Mouse (Mus musculus) fat pad, adult 2 months (tissue): ENCODE results near the gene Cpsf4l.

Experiments
- DNase-seq: peaks from one replicate; pipeline ENCODE4 v3.0.0-alpha.2; 2011; ENCODE audit warnings: low read depth, low spot score; ENCODE audit errors: extremely low read depth

Cpsf4l gene

GRCm38 (mm10) chr11:113705966-113706652, 3.7 kb downstream of the Cpsf4l start:
- no peak for DNase-seq

- DNase-seq: no peak
These were observed 6.1 kb downstream of the Cpsf4l start for GRCm38 (mm10) chr11:113703758-113704157.

DNA sequence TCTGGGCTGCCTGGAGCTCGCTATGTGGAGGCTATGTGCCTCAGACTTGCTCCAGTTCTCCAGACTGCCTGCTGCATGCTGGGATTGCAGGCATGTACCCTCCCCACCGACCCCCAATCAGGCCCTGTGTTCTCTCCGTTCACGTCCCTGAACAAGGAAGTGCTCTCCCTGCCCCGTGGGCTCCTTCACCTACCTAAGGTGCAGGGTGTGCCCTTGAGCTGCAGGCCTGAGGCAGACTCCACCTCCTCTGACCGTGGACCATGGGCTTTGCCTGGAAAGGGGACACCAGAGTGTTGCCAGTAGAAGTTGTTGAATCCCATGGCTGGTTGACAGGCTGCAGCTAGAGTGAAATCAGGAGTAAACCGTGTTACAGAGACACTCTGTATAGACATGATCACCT, 10.2 kb downstream of the Cpsf4l start:
- DNase-seq: no peak

DNA sequence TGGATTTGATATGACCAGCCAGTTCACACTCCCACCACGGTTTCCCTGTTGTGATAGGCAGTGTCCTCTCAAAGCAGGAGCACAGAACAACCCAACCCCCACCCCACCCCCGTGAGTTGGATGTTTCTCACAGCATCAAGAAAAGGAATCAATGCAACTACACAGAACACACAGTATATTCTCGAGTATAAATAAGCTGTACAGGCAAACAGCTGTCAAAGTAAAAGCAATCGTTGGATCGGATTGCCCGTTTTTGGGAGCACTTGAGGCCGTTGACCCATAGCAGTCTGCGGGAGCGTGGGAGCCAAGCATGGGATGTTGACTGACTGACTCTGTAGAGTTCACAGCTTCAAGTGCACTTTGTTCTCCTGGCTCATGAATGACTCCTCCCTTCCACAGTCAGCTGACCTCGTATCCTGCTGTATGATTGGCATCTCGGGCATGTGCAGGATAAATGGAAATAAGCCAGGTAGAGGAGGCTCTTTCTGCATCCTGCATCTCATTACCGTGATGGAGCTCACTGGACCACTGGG, 11.7 kb downstream of the Cpsf4l start:
- no peak for DNase-seq

DNA sequence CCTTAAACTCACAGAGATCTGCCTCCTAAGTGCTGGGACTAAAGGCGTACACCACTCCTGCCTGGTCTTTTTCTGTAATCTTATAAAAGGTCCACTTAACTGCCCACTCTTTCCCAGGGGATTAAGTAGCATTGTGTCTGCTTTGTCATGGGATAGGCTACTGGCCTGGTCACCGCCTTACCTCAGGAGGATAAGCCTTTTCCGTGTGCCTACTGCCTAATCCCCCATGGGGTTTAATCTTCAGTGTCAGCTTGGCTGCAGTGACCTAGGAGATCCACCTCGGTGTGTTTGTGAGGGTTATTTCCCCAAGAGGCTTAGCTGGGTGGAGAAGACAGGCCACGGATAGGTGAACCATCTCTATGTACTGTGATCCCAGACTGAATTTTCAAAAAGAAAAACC, 12.2 kb downstream of the Cpsf4l start:
- no peak for DNase-seq

GRCm38 (mm10) chr11:113691851-113692250, 18.0 kb downstream of the Cpsf4l start:
- DNase-seq: no peak

- no peak for DNase-seq
These were observed 18.5 kb downstream of the Cpsf4l start for GRCm38 (mm10) chr11:113691318-113691717.

GRCm38 (mm10) chr11:113690506-113690905, 19.3 kb downstream of the Cpsf4l start:
- no peak for DNase-seq

- DNase-seq: no peak
These were observed 22.8 kb downstream of the Cpsf4l start for GRCm38 (mm10) chr11:113687031-113687430.

DNA sequence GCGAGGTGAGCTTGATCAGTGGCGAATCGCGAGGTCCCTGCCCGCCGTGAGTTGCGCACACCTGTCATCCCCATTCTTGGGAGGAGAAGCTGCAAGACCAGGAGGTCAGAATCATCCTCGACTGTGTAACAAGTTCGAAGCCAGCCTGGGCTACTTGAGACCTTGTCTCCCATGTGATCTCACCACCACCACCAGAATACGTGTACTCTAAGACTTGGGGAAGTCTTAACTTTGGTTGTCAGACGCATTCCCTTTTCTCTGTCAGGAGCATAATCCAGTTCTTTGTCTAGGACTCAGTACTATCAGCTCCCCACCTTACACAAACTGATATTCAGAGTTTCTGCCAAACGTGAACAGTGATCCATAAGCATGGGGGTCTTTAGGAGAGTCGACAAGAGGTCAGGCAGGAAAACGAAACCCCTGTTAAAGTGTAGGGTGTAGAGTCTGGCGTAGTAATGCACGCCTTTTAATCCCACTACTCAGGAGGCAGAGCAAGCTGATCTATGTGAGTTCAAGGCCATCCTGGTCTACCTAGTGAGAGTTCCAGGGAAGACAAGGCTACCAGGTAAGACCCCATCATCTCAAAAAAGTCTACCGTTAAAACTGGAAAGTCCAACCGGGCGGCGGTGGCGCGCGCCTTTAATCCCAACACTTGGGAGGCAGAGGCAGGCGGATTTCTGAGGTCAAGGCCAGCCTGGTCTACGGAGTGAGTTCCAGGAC, 24.9 kb downstream of the Cpsf4l start:
- no peak for DNase-seq

GRCm38 (mm10) chr11:113683957-113684706, 25.7 kb downstream of the Cpsf4l start, which contains the start of the genes Fam104a and D11Wsu47e:
TSS of gene Fam104a (minus strand) at chr11:113684155.
TSS of gene D11Wsu47e (plus strand) at chr11:113684412.
- no peak for DNase-seq

DNA sequence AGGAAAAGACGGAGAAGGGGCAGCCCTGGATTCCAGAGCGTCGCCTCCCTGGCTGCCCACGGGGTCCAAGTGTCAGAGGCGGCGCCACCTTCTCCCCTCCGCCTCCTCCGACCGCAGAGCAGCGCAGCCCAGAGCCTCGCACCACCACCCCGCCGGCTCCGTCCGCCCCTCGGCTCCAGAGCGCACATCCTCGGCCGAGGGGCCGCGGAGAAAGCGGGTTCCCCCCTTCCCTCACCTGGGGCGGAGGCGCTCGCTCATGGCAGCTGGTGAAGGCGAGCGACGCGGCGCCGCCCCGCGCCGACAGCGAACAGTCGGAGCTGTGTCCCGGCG, 26.2 kb downstream of the Cpsf4l start:
- no peak for DNase-seq

DNA sequence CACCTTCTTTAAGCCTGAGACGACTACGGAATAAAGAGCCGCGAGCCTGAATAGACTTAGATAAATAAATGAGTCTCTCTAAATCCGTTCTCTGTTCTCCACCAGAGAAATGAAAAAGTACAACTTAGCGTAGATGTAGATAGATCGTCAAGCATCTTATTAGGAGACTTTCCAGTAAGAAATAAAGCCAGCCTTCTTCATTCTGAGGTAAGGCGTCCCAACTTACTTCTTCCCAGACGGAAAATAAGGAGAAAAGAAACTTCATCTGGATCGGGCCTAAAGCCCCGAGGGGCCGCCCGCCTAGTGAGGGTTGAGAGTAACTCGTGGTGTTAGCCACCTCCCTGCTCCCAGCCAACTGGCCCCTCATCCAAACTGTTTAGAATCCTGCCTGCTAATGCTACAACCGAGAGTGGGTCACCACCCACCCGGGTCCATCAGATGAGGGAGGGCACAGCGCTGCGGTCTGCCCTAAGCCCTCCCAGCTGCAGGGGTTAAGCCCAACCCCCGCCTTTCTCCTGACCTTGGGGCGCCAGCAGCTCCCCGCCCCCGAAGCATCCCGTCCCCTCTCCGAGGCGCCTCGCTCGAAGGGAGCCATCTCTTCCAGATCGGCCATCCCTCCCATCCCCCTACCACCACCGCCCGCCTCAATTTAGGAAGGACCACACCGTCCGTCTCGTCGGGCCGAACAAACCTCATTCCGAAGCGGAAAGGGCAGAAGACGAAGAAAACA, 26.8 kb downstream of the Cpsf4l start:
- no peak for DNase-seq

- no peak for DNase-seq
These were observed 27.8 kb downstream of the Cpsf4l start for GRCm38 (mm10) chr11:113681979-113682378.

DNA sequence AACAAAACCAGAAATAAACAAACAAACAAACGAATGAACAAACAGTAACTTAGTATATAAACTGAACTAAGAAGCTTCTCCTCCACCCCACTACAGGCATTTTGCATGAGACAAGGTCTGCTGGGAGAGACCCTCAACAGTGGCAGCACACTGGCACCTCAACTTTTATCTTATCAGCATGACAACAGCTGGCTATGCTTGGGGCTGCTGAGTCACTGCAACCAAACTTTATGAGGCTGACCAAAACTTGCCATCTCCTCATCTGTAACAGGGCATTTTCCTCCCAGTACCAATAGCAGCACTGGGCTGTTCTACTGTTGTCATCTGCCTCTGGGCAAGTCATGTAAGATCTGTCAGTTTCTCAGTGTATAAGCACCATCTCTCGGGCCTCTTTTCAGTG, 28.9 kb downstream of the Cpsf4l start:
- no peak for DNase-seq

- DNase-seq: peak; percentile 37
These were observed 31.4 kb downstream of the Cpsf4l start for GRCm38 (mm10) chr11:113678373-113678772.

- no peak for DNase-seq
These were observed 32.4 kb downstream of the Cpsf4l start for GRCm38 (mm10) chr11:113677378-113677777.

DNA sequence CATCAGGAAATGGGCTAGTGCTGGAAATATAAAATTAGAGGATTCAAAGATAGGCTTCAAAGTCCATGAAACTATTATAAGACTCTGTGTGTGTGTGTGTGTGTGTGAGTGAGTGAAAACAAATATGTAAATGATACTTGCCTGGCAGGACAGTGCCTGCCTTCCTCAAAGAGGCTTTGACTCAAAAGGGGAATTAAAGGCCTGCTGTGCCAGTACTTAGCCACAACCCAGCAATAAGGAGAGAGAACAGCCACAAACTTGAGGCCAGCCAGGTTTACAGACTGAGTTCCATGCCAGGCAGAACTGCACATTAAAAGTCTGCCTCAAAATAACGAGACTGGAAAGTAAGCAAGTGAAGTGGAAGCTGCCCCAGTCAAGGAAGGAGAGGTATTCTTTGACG, 33.0 kb downstream of the Cpsf4l start:
- no peak for DNase-seq

GRCm38 (mm10) chr11:113674595-113674994, 35.2 kb downstream of the Cpsf4l start:
- DNase-seq: no peak

DNA sequence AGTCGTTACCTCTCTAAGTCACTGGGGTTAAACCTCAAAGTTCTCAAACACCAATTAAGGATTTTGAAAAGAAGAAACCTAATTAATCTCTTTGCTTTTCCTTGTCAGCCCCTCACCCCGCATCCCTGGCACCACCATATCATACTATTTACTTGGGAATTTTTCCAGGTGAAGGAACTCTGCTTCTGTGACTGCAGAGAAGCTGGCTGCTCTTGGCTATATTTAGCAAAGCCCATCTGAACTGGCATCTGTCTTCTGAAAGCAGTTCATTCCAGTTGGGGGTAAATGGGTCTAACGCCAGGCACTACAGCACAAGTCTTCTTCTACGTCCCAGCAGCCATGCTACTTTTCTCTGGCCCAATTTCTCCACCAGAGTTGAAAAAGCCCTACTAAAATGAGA, 36.2 kb downstream of the Cpsf4l start:
- DNase-seq: no peak

- DNase-seq: no peak
These were observed 40.1 kb downstream of the Cpsf4l start for GRCm38 (mm10) chr11:113669711-113670110.
